Mouse (Mus musculus): ENCODE data around the gene Dlx2. TPM values are rescaled to one million over a fixed set of nuclear protein-coding genes. Genes with fewer than 3 reads are reported as not detected.

The Dlx2 gene
- 1 to 10 TPM; 2.2 to 4.3 TPM for polyA plus RNA-seq (2012; fragmentation: generic; extraction: Trizol)

DNA sequence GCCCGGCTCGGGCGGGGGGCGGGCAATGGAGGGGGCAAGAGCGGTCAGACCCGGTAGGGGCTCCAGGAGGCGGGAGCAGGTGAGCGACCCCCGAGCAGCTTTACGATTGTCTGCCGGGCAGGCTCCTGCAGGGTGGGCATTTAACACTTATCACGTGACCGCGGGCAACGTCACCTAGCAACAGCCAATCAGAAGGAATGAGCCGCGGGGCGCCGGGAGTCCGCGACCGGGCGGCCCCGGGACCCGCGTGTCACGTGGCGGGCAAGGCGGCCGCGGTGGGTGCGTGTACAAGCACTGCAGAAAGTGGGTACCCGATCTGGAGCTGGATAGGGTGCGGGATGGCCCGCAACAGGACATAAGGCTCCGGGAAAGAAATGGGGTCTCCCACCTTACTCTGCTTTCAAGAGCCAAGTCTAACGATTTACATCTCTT, at the start of gene Dlx2:
Dlx2 (minus strand) TSS at position 115 of the 432 bp plus-strand sequence.

DNA sequence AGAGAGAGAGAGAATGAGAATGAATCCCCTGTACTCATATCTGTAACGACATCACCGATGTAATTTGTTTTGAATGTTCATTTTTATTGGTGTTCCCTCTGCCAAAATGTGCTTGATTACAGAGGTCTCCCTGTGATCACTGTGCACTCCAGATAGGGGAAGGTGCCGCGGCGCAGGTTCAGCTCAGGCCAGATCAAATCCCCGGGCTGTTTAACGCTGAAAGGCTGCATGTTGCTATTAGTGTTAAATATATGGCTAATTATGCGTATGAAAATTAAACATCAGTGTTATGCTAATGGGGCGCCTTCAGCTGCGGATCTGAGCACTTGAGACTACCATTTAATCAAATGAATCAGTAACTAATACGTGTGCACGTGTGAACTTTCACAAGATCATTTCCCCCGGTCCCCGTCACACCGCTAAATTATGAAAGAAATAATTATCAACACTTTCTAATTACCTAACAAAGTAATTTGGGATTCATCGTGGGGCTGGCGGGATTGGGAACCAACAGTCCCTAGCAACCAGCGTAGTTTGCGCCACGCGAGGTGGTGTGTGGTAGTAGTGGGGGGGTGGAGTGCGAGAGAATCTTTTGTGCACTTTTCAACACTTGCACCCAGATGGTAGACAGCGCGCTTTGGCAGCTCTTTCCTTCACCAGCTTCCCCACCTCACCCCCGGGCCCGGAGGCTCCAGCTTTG, 18.4 kb downstream of the Dlx2 start, which contains the start of gene Dlx1:
Dlx1 (plus strand) TSS at position 100 of the 700 bp plus-strand sequence.

Other genes with a start within 250 kb of the Dlx2 start
- gene Slc25a12, start 179.0 kb downstream of the Dlx2 start, polyA plus RNA-seq (2012; fragmentation: generic; extraction: Trizol), result 10 to 100 TPM in 1 of 2 experiments, 1 to 10 TPM in 1; 9.8 to 33.4 TPM
- gene Hat1, start 157.8 kb downstream of the Dlx2 start, polyA plus RNA-seq (2012; fragmentation: generic; extraction: Trizol), result 10 to 100 TPM in 1 of 2 experiments, 1 to 10 TPM in 1; 7.7 to 16.8 TPM
- gene Metap1d, start 93.5 kb downstream of the Dlx2 start, polyA plus RNA-seq (2012; fragmentation: generic; extraction: Trizol), result 10 to 100 TPM in 1 of 2 experiments, 1 to 10 TPM in 1; 8.7 to 14.4 TPM
- gene Dlx1, start 18.6 kb downstream of the Dlx2 start, polyA plus RNA-seq (2012; fragmentation: generic; extraction: Trizol), result 1 to 10 TPM in 1 of 2 experiments, under 1 TPM in 1; 0.59 to 1.6 TPM
- 1 to 10 TPM; 3.1 to 3.6 TPM for gene Itga6, start 198.9 kb upstream of the Dlx2 start, polyA plus RNA-seq (2012; fragmentation: generic; extraction: Trizol)